Mouse (Mus musculus): ENCODE results near the gene Cmtm8.

The Cmtm8 gene

DNA sequence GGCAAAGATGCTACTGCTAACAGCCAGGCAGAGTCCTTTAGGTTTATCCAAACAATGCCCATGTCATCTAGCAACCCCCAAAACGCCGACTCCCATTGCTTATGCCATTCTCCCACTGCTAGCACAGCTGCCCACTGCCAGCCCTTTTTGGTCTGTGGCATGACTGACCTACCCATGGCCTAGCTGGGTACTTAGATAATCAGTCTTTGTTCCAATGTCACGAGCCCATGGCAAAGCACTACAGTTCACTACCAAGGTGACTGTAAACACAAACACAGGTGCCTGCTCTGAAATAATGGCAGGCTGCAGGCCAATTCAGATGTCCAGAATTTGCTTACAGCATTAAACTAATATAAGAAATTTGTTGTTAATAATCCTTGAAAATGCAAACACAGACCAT lies 25.0 kb downstream of the Cmtm8 start:
- no peak for DNase-seq

DNA sequence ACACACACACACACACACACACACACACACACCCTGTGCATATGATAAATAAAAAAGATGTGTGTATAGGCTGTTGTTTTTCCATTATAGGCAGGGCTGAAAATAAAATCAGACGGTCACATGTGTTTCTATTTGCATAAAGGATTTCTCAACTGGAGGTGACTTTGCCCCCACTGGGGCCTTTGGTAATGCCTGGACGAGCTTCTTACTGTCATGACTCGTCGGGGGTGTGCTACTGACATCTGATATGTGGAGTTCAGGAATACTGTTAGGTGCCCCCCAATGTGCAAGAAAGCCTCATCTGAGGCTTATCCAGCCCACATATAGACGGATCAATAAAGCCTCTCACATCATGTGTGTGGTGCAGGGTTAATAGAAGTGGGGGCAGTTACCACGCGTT lies 26.9 kb downstream of the Cmtm8 start:
- no peak for DNase-seq

DNA sequence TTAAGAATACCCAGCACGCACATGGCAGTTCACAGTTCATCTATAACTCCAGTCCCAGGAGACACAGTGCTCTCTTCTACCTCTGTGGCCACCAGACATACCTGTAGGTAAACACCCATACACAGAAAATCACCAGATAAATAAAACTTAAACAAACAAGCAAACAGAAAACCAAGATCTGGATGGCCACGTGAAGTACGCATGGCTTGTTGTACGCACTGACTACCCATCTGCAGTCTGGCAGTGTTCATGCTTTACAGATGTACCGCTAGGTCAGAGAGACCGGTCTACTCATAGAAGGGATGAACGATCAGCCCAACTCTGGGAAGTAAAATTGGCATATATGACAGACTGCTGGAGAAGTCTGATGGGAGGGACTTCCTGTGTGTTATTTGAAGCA lies 27.8 kb downstream of the Cmtm8 start:
- no peak for DNase-seq

DNA sequence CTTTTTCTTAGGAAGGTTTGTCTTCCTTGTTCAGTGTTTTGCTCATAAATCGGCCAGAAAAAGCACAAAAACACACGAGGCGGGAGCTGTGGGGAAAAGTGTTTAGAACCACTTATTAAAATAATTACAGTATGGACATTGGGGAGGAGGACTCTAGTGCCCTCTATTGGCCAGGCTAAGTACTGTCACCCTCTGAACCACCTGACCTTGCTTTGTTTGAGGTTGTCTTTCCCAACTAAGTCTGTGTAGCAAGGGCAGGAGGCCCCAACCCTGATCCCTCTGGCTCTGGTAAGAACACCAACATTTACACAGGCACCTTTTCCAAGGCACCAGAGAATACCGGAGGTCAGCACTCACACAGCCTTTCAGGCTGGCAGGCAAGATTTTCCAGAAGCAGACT lies 28.6 kb downstream of the Cmtm8 start:
- peak; percentile 59 for DNase-seq

DNA sequence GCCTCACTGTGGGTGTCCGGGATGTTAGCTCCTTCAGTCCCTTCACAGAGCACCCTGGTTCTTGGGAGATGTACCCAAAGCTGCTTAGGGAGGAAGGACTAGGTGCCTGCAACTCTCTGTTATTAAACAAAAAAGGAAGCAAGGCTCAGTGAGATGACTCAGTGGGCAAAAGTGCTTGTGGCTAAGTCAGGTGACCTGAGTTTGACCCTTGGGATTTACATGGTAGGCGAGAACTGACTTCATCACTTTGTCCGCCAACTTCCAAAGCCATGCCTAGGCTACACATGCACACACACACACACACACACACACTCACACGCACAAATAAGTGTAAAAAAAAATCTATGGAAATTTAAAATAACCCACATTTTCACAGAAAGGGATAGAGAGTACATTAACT lies 32.0 kb downstream of the Cmtm8 start:
- no peak for DNase-seq

DNA sequence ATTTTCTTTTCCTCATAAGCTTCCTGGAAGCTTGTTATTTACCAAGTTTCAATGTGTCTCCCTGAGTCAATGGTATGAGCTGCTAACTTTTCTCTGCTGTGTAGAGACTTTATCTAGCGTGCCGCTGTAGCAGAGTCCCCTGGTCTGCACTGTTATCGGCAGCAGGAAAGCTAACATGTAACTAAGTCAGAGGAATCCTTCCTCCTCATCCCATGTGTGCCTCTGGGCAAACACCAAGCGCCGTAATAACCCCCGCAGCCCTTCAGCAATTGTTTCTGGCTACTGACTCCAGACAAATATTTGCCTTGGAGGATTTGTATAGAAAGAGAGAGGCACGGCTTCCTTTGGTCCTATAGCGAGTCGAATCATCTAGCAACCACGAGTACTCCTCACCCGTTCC lies 33.1 kb downstream of the Cmtm8 start:
- no peak for DNase-seq

DNA sequence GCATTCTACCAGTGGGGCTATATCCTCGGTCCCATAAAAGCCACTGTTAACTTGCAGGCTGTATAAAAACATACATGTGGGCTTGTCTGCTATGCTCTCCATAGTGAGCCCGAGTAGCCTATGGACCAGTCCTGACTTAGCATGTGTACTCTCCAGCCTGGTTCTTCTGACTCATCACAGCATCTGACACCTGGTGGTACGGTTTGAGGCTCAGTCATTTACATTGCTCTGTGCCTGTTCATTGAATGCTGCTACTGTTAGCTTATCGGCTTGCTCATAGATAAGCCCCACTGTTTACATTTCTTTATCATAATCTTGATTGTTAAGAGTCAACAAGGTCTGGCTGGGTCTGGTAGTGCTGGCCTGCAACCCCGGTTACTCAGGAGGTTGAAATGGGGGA lies 35.3 kb downstream of the Cmtm8 start:
- no peak for DNase-seq

DNA sequence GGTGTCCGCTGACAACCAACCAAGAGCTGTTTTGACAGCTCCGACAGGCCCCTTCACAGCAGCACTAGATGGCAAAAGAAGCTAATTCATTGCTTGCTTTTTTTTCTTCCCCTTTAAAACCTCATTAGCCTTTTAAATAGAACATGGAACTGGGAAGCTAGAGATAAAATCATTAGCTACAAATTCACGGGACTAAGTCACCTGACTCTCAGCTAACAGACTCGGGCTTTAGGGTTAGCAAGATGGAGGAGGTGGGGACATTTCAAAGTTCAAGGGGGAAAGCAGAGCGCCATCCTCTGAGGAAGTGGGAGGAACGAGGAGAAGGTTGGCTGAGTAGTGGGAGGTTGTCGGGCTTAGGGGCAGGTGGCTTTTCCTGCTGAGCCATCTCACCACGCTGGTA lies 36.7 kb downstream of the Cmtm8 start:
- no peak for DNase-seq

DNA sequence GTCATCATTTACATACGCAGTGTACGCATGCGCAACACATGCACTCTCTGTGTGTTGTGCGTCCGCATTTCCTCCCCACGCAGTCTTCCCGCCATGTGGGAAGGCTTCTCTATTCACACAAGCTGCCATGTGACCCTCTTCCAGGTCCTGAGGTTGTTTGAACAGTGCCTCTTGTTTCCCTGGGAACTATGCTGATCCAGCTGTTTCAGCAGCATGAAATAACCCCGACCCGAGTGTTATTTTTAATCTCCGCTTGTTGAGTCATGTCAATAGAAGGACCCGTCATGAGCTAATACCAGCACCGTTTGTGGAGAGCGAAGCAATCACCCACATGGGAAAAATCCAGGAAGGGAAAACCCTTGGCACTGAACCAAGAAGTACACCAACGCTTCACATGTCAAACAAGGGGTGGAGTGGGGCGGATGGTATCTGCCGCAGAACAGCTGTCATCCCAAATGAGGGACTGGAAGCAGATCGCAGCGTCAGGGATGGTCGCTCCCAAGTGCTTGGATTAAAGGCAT lies 38.7 kb downstream of the Cmtm8 start:
- peak; percentile 42 for DNase-seq

DNA sequence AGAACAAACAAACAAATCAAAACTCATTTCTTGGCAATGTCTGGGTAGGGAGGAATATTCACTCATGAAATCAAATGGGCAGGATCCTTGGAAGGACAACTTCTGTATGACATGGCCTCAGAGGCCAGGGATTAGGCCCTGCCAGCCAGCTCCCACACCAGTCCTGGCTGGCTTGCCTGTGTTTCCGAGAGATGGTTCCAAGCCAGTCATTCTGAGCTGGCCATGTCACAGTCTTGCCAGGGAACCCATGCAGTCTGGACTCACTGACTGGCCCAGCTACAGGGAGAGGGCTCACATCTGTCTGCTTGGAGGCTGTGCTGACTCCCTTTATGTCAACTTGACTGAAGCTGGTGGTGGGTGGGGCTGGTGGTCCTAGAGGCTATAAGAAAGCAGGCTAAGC lies 41.8 kb downstream of the Cmtm8 start:
- no peak for DNase-seq

DNA sequence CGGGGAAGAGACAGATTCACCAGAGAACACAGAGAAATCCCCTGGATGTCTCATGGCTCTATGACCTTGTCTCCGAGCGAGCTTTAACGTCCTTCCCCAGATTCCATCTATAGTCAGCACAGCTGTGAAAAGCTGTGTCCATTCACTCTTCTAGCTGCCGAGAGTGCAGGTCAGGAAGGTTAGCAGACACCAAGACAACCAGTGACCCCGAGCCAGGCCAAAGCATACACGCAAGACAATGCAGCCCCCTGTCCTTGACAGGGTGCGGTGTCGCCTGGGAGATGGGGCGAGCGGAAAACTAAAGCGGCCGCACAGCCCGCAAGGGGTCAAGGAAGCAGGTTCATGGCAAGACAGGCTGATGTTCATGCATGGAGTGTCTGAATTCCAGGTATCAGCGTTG lies 42.7 kb downstream of the Cmtm8 start:
- DNase-seq: no peak

DNA sequence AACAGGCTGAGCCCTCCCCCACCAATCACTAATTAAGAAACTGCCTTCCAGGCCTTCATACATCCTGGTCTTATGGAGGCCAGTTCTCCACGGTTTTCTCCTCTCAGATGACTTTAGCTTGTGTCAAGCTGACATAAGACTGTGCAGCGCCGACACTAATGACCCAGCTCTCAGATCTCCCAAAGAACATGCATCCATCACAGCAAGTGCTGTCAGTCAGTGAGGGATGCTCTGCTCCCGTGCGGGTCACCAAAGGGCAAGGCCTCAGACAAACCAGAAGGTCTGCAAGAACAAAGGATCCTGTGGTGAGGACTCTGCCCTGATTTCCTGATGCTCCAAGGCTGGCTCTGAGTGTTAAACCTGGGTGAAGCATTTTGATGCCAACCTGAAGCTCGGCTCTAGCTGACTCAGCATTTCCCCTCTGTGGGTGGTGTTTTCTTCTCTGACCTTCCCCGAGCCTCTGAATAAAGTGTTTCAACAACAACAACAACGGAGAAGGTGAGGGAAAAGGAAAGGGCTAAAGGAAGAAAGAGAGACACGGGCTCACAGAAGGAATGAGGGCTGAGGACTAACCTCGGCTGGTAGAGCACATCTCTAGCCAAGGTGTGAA lies 44.4 kb downstream of the Cmtm8 start:
- DNase-seq: no peak

DNA sequence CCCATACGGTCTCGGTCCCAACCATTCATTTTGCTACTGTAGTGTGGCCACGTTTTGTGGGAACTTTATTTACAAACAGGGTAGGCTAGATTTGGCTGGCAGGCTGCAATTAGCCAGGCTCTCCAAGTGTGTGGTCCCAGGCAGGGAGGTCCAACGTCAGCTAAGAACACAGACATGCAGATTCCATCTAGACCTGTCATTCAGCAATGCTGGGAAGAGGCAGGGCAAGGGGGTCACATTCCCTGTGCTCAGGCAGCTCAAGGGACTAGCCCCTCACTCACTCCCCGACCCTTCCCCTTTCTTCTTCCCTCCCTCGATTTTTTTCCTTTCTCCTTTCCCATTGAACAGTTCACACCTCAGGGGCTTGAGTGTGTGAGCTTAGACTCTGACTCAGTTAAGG lies 45.1 kb downstream of the Cmtm8 start:
- no peak for DNase-seq

DNA sequence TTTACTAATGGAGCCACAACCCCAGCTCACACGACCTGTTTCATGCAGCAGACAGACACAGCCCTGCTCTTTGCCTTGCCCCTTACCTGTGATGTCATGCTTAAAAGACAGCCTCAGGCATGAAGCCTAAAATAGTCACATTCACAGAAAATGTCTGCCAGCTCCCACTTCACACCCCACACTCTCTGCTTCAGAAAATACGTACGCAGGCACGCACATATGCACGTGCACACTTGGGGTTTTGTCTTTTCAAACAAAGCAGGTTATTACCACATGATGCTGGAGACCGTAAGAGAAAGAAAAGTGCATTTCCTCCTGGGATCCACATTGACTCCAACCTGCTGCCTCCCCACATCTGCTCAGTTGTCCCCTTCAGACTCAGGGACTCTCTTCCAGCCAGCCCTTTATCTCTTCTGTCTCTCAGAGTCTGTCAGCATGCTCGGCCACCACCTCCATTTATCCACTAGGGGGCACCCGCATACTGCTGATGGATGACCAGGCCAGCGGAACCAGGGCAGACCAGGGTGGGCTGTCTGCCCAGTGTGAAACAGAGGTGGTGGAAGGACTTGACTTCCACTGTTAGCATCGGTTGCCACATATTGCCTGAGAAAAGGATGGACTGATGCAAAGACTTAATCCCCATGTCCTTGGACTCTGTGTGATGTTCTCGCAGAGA lies 46.5 kb downstream of the Cmtm8 start:
- DNase-seq: peak; percentile 92

DNA sequence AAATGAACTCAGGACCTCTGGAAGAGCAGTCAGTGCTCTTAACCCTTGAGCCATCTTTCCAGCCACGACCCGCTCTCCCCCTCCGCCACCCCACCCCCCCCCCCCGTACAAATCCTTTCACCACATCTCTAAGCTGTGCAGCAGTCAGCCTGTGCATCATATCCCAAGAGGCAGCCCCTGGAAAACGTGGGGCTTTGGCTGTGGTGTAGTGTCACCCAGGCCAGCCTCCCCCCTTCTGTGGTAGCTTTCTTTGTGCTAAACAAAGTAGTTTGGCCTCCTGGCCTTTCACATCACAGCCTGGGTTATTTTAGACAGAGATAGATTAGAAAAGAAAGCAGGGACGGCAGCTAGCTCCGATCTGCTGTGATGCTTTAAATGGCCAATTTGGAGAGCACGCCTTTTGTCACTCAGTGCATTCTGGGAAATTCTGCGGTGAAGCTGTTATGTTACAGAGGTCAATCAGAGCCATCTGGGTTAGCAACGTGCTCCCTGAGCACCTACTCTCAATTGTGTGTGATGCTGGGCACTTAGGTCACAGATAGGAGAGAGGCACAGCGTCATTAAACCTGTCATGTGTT lies 47.4 kb downstream of the Cmtm8 start:
- DNase-seq: no peak

DNA sequence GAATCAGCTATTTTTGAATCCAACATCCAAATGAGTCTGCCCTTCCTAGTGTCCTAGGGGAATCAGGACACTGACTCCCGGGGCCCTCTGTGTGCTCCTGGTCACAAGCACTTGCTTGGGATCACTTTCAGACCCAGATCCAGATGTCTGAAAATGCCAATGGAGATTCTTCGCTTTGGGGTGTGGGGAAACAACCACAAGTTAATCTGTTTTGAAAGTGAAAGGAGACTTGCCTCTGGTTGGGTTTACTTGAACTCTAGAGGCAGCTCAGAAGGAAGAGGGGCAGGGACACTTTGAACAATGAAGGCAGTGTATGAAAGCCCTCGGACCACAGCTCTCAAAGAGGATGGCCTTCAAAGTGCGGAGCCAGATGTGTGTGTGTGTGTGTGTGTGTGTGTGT lies 49.5 kb downstream of the Cmtm8 start:
- DNase-seq: no peak

DNA sequence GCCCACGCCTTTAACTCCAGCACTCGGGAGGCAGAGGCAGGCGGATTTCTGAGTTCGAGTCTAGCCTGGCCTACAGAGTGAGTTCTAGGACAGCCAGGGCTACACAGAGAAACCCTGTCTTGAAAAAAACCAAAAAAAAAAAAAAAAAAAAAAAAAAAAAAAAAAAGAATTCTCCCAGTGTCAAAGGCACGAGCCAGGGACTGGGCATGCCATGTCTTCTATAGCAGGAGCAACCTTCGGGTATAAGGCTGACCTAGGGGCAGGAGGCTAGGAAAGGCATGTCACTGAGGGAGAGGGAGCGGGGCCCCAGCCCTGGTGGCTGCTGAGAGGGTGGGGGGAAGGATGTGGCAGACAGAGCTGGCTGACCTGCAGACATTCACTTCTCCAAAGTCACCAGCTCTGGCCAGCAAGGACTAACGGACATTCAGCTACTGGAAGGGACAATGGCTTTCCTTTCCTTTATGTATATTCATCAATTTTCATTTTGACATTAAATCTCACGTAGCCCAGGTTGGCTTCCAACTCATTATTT lies 50.1 kb downstream of the Cmtm8 start:
- no peak for DNase-seq

DNA sequence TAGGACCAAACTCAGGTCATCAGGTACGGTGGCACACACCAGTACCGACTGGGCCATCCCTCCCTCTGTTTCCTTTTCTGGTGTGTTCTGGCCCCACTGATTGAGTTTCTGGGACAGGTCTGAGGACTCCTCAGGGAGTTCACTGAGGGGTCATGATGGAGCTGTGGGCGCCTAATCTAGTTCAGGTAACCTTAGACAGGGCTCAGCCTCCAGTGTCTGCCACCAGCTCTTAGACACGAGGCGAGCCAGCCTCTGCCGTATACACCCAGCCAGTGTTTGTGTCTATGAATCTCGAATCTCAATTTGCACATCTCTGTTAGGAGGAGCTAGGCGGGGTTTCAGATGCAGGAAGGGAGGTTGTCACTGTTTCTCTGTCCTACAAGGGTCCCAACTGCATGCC lies 54.0 kb downstream of the Cmtm8 start:
- DNase-seq: no peak

DNA sequence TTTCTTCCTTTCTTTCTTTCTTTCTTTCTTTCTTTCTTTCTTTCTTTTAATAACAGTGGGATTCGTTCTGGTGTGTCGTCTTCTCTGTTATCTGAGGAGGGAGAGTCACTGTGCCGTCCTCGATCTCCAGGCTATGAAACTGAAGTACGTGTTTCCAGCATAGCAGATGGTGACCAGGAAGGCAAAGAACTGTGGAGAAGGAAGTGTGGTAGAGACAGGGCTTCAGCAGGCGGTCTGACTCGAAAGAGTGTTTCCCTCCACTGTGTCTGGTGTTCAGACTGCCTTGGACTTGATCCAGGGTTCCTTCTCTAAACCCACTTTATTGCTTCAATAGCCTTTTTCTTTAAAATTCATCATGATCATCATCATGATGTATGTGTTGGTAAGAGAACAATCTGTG lies 54.4 kb downstream of the Cmtm8 start:
- DNase-seq: no peak

DNA sequence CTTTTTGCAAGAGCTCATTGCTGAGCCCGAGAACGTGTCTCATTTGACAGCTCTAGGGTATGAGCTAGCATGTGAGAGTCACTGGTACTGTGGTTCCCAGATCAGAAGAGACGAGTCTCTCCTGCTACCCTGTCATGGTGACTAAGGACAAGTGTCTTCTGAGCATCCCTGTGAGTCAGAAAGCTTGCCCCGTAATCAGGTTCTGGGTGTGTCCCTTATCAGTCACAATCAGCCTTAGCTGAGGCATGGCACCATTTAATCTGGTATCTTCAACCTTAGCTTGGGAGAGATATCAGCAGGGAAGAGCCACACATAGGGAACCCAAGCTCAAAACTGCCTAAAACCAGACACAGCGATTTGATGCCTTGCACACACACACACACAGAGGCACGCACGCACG lies 55.3 kb downstream of the Cmtm8 start:
- DNase-seq: no peak

DNA sequence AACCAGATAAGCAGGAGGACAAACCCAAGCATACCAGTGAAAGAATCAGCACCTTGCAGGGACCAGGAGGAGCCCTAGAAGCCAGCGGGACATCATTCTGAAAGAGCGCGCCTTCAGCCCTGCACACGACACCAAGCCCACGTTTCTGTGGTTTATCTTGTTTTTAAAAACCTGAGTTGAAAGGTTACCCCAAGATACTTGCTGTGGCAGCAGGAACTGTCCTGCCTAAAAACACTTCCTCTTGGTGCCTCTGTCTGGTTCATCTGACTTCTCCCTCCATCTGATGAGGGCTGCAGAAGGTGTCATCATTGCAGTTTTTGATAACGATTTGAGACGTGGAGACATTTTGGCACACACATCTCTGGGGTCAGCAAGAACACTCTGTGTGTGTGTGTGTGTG lies 56.2 kb downstream of the Cmtm8 start:
- DNase-seq: no peak

DNA sequence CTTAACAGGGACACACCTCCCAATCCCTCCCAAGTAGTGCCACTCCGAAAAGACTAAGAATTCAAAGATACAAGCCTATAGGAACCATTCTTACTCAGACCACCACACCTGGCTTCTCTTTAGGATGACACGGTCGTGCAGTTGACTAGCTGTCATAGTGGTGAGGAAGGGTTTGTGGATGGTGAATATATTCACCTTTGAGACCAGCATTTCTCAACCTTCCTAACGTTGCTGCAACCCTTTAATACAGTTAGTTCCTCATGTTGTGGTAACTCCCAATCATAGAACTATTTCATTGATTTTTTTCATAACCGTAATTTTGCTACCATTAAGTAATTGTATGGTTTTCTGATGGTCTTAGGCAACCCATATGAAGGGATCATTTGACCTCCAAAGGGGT lies 56.8 kb downstream of the Cmtm8 start:
- DNase-seq: no peak

DNA sequence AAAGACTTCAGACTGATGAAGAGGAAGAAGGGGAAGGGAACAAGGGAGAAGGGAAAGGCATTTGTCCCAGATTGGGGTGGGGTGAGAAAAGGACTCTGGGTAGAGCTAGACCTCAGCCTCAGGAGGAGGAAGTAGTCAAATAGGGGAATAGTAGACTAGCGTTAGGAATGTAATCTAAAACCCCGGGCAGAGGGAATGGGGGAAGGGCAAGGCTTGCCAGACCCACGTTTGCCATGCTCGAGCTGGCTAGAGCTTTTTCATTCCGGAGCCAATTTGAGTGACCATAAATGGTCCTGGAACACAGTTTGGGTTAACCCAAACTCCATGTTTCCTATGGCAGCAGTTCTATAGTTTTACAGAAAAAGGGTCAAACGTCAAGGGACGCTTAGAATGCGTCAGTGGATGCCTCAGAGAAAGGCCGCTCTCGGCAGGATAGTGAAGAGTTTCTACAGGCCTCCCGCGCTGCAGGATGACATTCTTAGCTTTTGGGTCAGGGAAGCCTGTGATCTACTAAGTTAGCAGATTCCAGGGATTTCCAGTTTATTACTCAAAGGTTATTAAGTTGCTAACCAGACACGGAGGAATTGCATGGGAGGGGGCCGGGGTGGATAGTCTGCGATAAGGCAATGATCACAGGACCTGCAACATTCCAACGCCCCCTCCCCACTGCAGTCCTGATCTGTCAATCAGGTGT lies 58.4 kb downstream of the Cmtm8 start:
- DNase-seq: peak; percentile 51
